Mouse (Mus musculus): ENCODE measurements at regions not wholly inside any gene's neighbourhood (a gene's known extent, or its start where the extent isn't known, plus 50 kb on each side); places are given as distances from the start of the nearest gene placed in this dataset.

DNA sequence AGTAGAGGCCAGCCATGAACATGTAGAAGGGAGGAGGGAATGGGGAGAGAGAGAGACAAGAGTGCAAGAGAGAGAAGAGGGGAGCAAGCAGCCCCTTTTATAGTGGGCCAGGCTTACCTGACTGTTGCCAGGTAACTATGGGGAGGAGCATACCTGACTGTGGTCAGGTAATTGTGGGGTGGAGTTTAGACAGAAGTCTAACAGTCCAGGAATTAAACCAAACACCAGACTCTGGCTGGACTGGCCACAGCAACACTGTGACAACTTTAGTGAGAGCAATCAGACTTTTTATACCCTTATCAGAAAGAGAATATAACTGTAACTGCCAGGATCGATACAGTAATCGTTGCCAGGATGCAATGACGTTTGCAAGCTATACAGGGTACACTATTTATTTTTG, 133.8 kb downstream of the Cand1 start:
- TF ChIP-seq CTCF (IDR thresholded peaks at IDR 0.05) (no peak), POLR2A (IDR thresholded peaks at IDR 0.05; ENCODE audit: insufficient read depth, low read depth, low read length) (no peak)

Measured in heart, adult 2 months (tissue).